Mouse (Mus musculus) central nervous system, embryonic 14 days (tissue): ENCODE data around the gene Rbms1. TPM values are rescaled to one million over a fixed set of nuclear protein-coding genes. Genes with fewer than 3 reads are reported as not detected.

Experiments used
- polyA plus RNA-seq: library from polyadenylated mRNA; depleted of rRNA; stranded (reverse); fragments of >200 nt; gene quantifications from 2 replicates; pipeline ENCODE4 v1.2.3, GENCODE M21; 2012; rRNA removed

The Rbms1 gene
- 29.3 and 50.9 TPM in 2 replicates for polyA plus RNA-seq

DNA sequence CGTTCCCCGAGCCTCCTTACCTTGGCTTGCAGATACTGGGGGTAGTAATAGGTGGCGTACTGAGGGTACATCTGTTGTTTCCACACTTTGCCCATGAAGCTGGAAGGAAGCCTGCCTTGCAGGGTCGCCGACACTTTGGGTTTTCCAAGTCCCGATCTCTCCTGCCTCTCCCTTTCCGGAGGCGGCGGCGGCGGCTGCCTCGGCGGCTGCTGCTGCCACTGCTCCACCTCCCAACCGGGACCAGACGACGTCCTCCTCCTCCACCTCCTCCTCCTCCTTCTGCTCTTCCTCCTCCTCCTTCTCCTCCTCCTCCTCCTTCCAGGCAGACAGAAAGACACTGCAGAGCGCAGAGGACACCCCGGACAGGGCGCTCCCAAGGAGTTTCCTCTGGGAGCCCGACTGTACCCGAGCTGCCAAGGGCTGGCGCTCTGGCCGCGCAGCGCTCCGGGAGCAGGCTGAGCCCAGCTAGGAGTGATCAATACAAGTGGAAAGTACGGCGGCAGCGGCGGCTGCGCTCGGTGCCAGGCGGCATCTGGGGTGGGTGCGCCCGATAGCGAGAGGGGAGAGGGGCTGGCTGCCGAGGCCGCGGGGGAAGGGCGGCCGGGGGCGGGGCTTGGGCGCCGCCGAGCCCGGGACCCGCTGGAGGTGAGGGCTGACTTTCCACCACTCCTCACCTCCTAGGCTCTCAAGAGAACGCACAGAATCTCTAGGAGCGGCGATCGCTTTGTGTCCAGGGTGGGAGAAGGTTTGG is at the start of gene Rbms1:
Rbms1 (minus strand) TSS at position 522 of the 751 bp plus-strand sequence.

DNA sequence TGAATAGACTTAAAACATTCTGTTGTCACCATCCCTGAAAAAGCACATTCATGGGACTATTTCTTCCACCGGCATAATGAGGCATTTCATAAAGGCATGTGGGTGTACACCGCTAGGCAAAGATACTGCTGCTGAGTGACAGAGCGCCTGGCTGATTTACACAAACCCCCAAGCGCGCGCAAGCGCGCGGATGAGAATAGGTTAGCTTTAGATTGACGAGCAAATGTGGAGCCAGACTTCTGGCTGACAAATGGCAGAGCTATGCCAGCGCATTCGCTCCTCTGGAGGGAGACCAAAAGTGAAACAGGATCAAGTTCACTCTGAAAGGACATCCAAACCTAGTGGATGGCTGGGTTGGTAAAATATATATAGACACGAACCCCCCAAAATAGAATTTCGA is 240.5 kb downstream of the Rbms1 start, which contains the start of gene Itgb6:
Itgb6 (minus strand) TSS at position 130 of the 400 bp plus-strand sequence.

Other genes with a start within 250 kb of the Rbms1 start
- 0.04 and 0.36 TPM in 2 replicates for gene Itgb6, start 240.5 kb downstream of the Rbms1 start, polyA plus RNA-seq